Mouse (Mus musculus): Measurements from ENCODE around the gene Gm21409. TPM values are rescaled to one million over a fixed set of nuclear protein-coding genes. Genes with fewer than 3 reads are reported as not detected.
"Not testable (repeated sequence)": the region's sequence is repeated elsewhere in the genome, so short reads cannot be mapped to it uniquely, and the experiment has no call there.

The Gm21409 gene
- polyA plus RNA-seq (2012; rRNA removed) = not detected in 2 replicates

- not testable (repeated sequence) for DNase-seq (ENCODE audit: extremely low spot score in 1 of 2, low spot score in 1 of 2)
These were observed at the start of gene Gm21409 for GRCm38 (mm10) chrY:84746385-84746784. Gene Gm21409, plus strand, starts transcription at chrY:84746685.

Other genes starting within 250 kb of the Gm21409 start
- not detected in 2 replicates for gene Gm21394, start 181.8 kb upstream of the Gm21409 start, polyA plus RNA-seq (2012; rRNA removed)

Measured in frontal cortex, adult 2 months (tissue).